Mouse (Mus musculus): ENCODE measurements around the gene Coro2b. TPM values are rescaled to one million over a fixed set of nuclear protein-coding genes. Genes with fewer than 3 reads are reported as not detected.
"Not testable (repeated sequence)": the region's sequence is repeated elsewhere in the genome, so short reads cannot be mapped to it uniquely, and the experiment has no call there.

Gene Coro2b
- polyA plus RNA-seq, 1 experiment from 2014 or later = 30.7 TPM

GRCm38 (mm10) chr9:62461095-62461494 is 75.7 kb downstream of the Coro2b start:
- H3K36me3 ChIP-seq = no peaks in the 10 kb centered on the region
- H3K4me1 ChIP-seq (replicated peaks) = peaks cover 7% of the 10 kb centered on the region; the same call in 1 of the 2 replicates
- H3K4me3 ChIP-seq = no peak overlapping the region
- no peak for DNase-seq (ENCODE audit: low spot score)
- H3K9me3 ChIP-seq = no peaks in the 10 kb centered on the region
- H3K27me3 ChIP-seq (ENCODE audit: insufficient read depth, poor library complexity, severe bottlenecking) = no peaks in the 10 kb centered on the region
- H3K27ac ChIP-seq = no peak overlapping the region
- WGBS = 84% methylated on average over 8 of the region's 8 CpGs

- no peak overlapping the region for H3K27ac ChIP-seq
Measured at GRCm38 (mm10) chr9:62460086-62460485, 76.8 kb downstream of the Coro2b start.

GRCm38 (mm10) chr9:62458457-62458856 is 78.4 kb downstream of the Coro2b start:
- 87% methylated on average over 3 of the region's 3 CpGs for WGBS
- DNase-seq (ENCODE audit: low spot score) = no peak
- H3K4me1 ChIP-seq (replicated peaks) = no peaks in the 10 kb centered on the region; the same call in 1 of the 2 replicates
- H3K27ac ChIP-seq = no peak overlapping the region
- no peak overlapping the region for H3K4me3 ChIP-seq
- no peaks in the 10 kb centered on the region for H3K9me3 ChIP-seq
- H3K36me3 ChIP-seq = no peaks in the 10 kb centered on the region; the same call in 1 of the 2 replicates
- H3K27me3 ChIP-seq (ENCODE audit: insufficient read depth, poor library complexity, severe bottlenecking) = no peaks in the 10 kb centered on the region

More at GRCm38 (mm10) chr9:62460086-62460485, 76.8 kb downstream of the Coro2b start:
- 73% methylated on average over 7 of the region's 7 CpGs for WGBS
- Histone ChIP-seq H3K9me3 (no peaks in the 10 kb centered on the region), H3K36me3 (no peaks in the 10 kb centered on the region), H3K4me3 (no peak overlapping the region), H3K4me1 (replicated peaks) (peaks cover 3% of the 10 kb centered on the region; the same call in 1 of the 2 replicates), H3K27me3 (ENCODE audit: insufficient read depth, poor library complexity, severe bottlenecking) (no peaks in the 10 kb centered on the region)
- DNase-seq (ENCODE audit: low spot score) = no peak

GRCm38 (mm10) chr9:62456015-62456414 is 80.8 kb downstream of the Coro2b start:
- Histone ChIP-seq H3K27ac (no peak overlapping the region), H3K36me3 (peaks cover 12% of the 10 kb centered on the region), H3K4me1 (replicated peaks) (no peaks in the 10 kb centered on the region; the same call in 1 of the 2 replicates), H3K9me3 (no peaks in the 10 kb centered on the region), H3K4me3 (no peak overlapping the region), H3K27me3 (ENCODE audit: insufficient read depth, poor library complexity, severe bottlenecking) (no peaks in the 10 kb centered on the region)
- DNase-seq (ENCODE audit: low spot score) = no peak
- 62% methylated on average over 5 of the region's 5 CpGs for WGBS

- WGBS = 90% methylated on average over 8 of the region's 8 CpGs
- Histone ChIP-seq H3K4me1 (replicated peaks) (no peaks in the 10 kb centered on the region; the same call in 1 of the 2 replicates), H3K27ac (no peak overlapping the region), H3K27me3 (ENCODE audit: insufficient read depth, poor library complexity, severe bottlenecking) (no peaks in the 10 kb centered on the region), H3K9me3 (no peaks in the 10 kb centered on the region), H3K4me3 (no peak overlapping the region), H3K36me3 (peaks cover 12% of the 10 kb centered on the region)
- no peak for DNase-seq (ENCODE audit: low spot score)
Measured at GRCm38 (mm10) chr9:62455210-62455969, 81.5 kb downstream of the Coro2b start.

GRCm38 (mm10) chr9:62452373-62452993 is 84.4 kb downstream of the Coro2b start:
- Histone ChIP-seq H3K27ac (no peak overlapping the region), H3K4me3 (no peak overlapping the region), H3K4me1 (replicated peaks) (no peaks in the 10 kb centered on the region; the same call in 1 of the 2 replicates), H3K36me3 (peaks cover 17% of the 10 kb centered on the region), H3K27me3 (ENCODE audit: insufficient read depth, poor library complexity, severe bottlenecking) (no peaks in the 10 kb centered on the region), H3K9me3 (no peaks in the 10 kb centered on the region)
- DNase-seq (ENCODE audit: low spot score) = no peak
- 94% methylated on average over 8 of the region's 8 CpGs for WGBS

GRCm38 (mm10) chr9:62451585-62452372 is 85.1 kb downstream of the Coro2b start:
- no peak overlapping the region for H3K4me3 ChIP-seq
- DNase-seq (ENCODE audit: low spot score) = no peak
- H3K27ac ChIP-seq = no peak overlapping the region
- H3K36me3 ChIP-seq = peaks cover 17% of the 10 kb centered on the region
- no peaks in the 10 kb centered on the region for H3K9me3 ChIP-seq
- H3K27me3 ChIP-seq (ENCODE audit: insufficient read depth, poor library complexity, severe bottlenecking) = no peaks in the 10 kb centered on the region
- 80% methylated on average over 8 of the region's 8 CpGs for WGBS
- no peaks in the 10 kb centered on the region; the same call in 1 of the 2 replicates for H3K4me1 ChIP-seq (replicated peaks)

- H3K9me3 ChIP-seq = no peaks in the 10 kb centered on the region
- no peak overlapping the region for H3K4me3 ChIP-seq
- H3K27me3 ChIP-seq (ENCODE audit: insufficient read depth, poor library complexity, severe bottlenecking) = no peaks in the 10 kb centered on the region
- 82% methylated on average over 7 of the region's 7 CpGs for WGBS
- no peaks in the 10 kb centered on the region; the same call in 1 of the 2 replicates for H3K4me1 ChIP-seq (replicated peaks)
- no peak for DNase-seq (ENCODE audit: low spot score)
- no peak overlapping the region for H3K27ac ChIP-seq
- peaks cover 17% of the 10 kb centered on the region for H3K36me3 ChIP-seq
Measured at GRCm38 (mm10) chr9:62450862-62451261, 86.0 kb downstream of the Coro2b start.

- no peak overlapping the region for H3K27ac ChIP-seq
- peaks cover 17% of the 10 kb centered on the region for H3K36me3 ChIP-seq
- H3K27me3 ChIP-seq (ENCODE audit: insufficient read depth, poor library complexity, severe bottlenecking) = no peaks in the 10 kb centered on the region
- 87% methylated on average over 6 of the region's 6 CpGs for WGBS
- no peaks in the 10 kb centered on the region; the same call in 1 of the 2 replicates for H3K4me1 ChIP-seq (replicated peaks)
- no peaks in the 10 kb centered on the region for H3K9me3 ChIP-seq
- H3K4me3 ChIP-seq = no peak overlapping the region
- no peak for DNase-seq (ENCODE audit: low spot score)
Measured at GRCm38 (mm10) chr9:62450355-62450754, 86.5 kb downstream of the Coro2b start.

GRCm38 (mm10) chr9:62447337-62447736 is 89.5 kb downstream of the Coro2b start:
- H3K36me3 ChIP-seq; H3K4me1 ChIP-seq (replicated peaks); H3K27ac ChIP-seq; H3K27me3 ChIP-seq (ENCODE audit: insufficient read depth, poor library complexity, severe bottlenecking); H3K9me3 ChIP-seq; H3K4me3 ChIP-seq; DNase-seq (ENCODE audit: low spot score): not testable (repeated sequence)
- 96% methylated on average over 6 of the region's 10 CpGs for WGBS

GRCm38 (mm10) chr9:62438755-62439101 is 98.1 kb downstream of the Coro2b start:
- Histone ChIP-seq H3K4me1 (replicated peaks) (peaks cover 26% of the 10 kb centered on the region), H3K27me3 (ENCODE audit: insufficient read depth, poor library complexity, severe bottlenecking) (no peaks in the 10 kb centered on the region), H3K36me3 (no peaks in the 10 kb centered on the region), H3K27ac (peak overlapping the region; percentile 69), H3K4me3 (no peak overlapping the region), H3K9me3 (no peaks in the 10 kb centered on the region)
- 56% methylated on average over 3 of the region's 3 CpGs for WGBS
- DNase-seq (ENCODE audit: low spot score) = peak; percentile 23

- H3K27ac ChIP-seq = peak overlapping the region; percentile 69
Measured at GRCm38 (mm10) chr9:62438085-62438754, 98.6 kb downstream of the Coro2b start.

More at GRCm38 (mm10) chr9:62438085-62438754, 98.6 kb downstream of the Coro2b start:
- 73% methylated on average over 5 of the region's 5 CpGs for WGBS
- H3K4me1 ChIP-seq (replicated peaks) = peaks cover 29% of the 10 kb centered on the region
- H3K4me3 ChIP-seq = no peak overlapping the region
- no peak for DNase-seq (ENCODE audit: low spot score)
- no peaks in the 10 kb centered on the region for H3K27me3 ChIP-seq (ENCODE audit: insufficient read depth, poor library complexity, severe bottlenecking)
- 0 out of 2 replicates have a peak, but pooled peaks cover 2% of the 10 kb centered on the region for H3K36me3 ChIP-seq
- no peaks in the 10 kb centered on the region for H3K9me3 ChIP-seq
